9 mouse cellular contexts compared by ENCODE assay signal in genomic region chr6:86816586-86816985, GRCm38 (mm10). TPM values are rescaled to one million over a fixed set of nuclear protein-coding genes. Genes with fewer than 3 reads are reported as not detected.
DNase-seq lines count a peak whose midpoint lies in the region; ATAC-seq and TF ChIP-seq lines count a peak whose summit lies in the region.
"Had no signal": no experiment of that assay in that cellular context is flagged by ENCODE, and none has a peak within 500 bp of the region (broad histone marks: within the 10 kb centered on the region; RNA-seq: fewer than 3 reads in every experiment).

No protein-coding gene starts in this region.

- H3K9ac ChIP-seq in hindbrain, embryonic 11.5 days (ENCODE audit: low read depth, low read length): no peak overlapping the region
- no peak overlapping the region for H3K9ac ChIP-seq in hindbrain, embryonic 12.5 days

- H3K27ac ChIP-seq in hindbrain, embryonic 11.5 days (ENCODE audit: low read depth, low read length): no peak overlapping the region
- no peak overlapping the region for H3K27ac ChIP-seq in hindbrain, embryonic 12.5 days
- H3K27ac ChIP-seq: macrophage had no signal

- H3K36me3 ChIP-seq in hindbrain, embryonic 11.5 days (ENCODE audit: control insufficient read depth, insufficient read depth, low read length): no peaks in the 10 kb centered on the region
- no peaks in the 10 kb centered on the region for H3K36me3 ChIP-seq in hindbrain, embryonic 12.5 days
- no peaks in the 10 kb centered on the region for H3K36me3 ChIP-seq in E14TG2a.4 (ENCODE audit: insufficient read depth, low read length)

- no peak overlapping the region for H3K4me3 ChIP-seq in hindbrain, embryonic 11.5 days (ENCODE audit: low read depth, low read length)
- no peak overlapping the region for H3K4me3 ChIP-seq in hindbrain, embryonic 12.5 days
- no peak overlapping the region for H3K4me3 ChIP-seq in E14TG2a.4 (replicated peaks; ENCODE audit: low read length)

- H3K9me3 ChIP-seq in hindbrain, embryonic 11.5 days (ENCODE audit: control insufficient read depth, low read length): no peaks in the 10 kb centered on the region
- H3K9me3 ChIP-seq in hindbrain, embryonic 12.5 days (replicated peaks): no peaks in the 10 kb centered on the region
- no peaks in the 10 kb centered on the region for H3K9me3 ChIP-seq in E14TG2a.4 (ENCODE audit: low read length)

- 19% methylated on average over 8 of the region's 8 CpGs for WGBS in hindbrain, embryonic 11.5 days
- WGBS in hindbrain, embryonic 12.5 days: 20% methylated on average over 8 of the region's 8 CpGs

- no peak overlapping the region for H3K4me2 ChIP-seq in hindbrain, embryonic 11.5 days (replicated peaks; ENCODE audit: low read depth, low read length)
- no peak overlapping the region for H3K4me2 ChIP-seq in hindbrain, embryonic 12.5 days (replicated peaks)

- DNase-seq in hindbrain, embryonic 11.5 days (ENCODE audit: low spot score): peak; percentile 67
- DNase-seq in cerebellum, postnatal 14 days: peak; percentile 47 to 60
- peak; percentile 45 for DNase-seq in kidney, postnatal 14 days
- DNase-seq in thymus, postnatal 4 days: peak; percentile 45
- no peak for DNase-seq in ovary, postnatal 14 days (ENCODE audit: low spot score)
- no peak for DNase-seq in c-Kit-positive CD71-positive TER-119-positive erythroid progenitor cells, embryonic 14.5 days (ENCODE audit: low spot score)

- H3K4me1 ChIP-seq in hindbrain, embryonic 11.5 days (replicated peaks; ENCODE audit: control insufficient read depth, insufficient read depth, low read length): no peaks in the 10 kb centered on the region
- H3K4me1 ChIP-seq in hindbrain, embryonic 12.5 days: peaks cover 11% of the 10 kb centered on the region
- peaks cover 51% of the 10 kb centered on the region for H3K4me1 ChIP-seq in E14TG2a.4 (replicated peaks; ENCODE audit: low read depth, low read length)

- no peaks in the 10 kb centered on the region for H3K27me3 ChIP-seq in hindbrain, embryonic 11.5 days (ENCODE audit: control insufficient read depth, insufficient read depth, low read length)
- H3K27me3 ChIP-seq in hindbrain, embryonic 12.5 days: no peaks in the 10 kb centered on the region
- no peaks in the 10 kb centered on the region for H3K27me3 ChIP-seq in E14TG2a.4 (ENCODE audit: insufficient read depth, low read length)

- no peak for ATAC-seq in hindbrain, embryonic 11.5 days (ENCODE audit: low FRiP score)
- ATAC-seq in hindbrain, embryonic 12.5 days (ENCODE audit: low FRiP score): no peak

- TF ChIP-seq CTCF in E14TG2a.4 (conservative IDR thresholded peaks at IDR 0.05; ENCODE audit: low read length): peak; percentile 71

RNA-seq across cellular contexts. Expression of gene Anxa4, which starts 23.2 kb away (rescaled TPM):
- 8.2 and 11.7 TPM in 2 replicates for polyA plus RNA-seq in hindbrain, embryonic 11.5 days (2014; fragmentation: Nextera tagmentation; extraction: Ambion mirVana)
- polyA plus RNA-seq in hindbrain, embryonic 12.5 days (2016; fragmentation: Nextera tagmentation; extraction: Ambion mirVana): 9.9 and 11.3 TPM in 2 replicates

RNA-seq across cellular contexts. Expression of gene Aak1, which starts 32.7 kb away (rescaled TPM):
- polyA plus RNA-seq in hindbrain, embryonic 11.5 days (2014; fragmentation: Nextera tagmentation; extraction: Ambion mirVana): 22.0 and 33.0 TPM in 2 replicates
- 37.0 and 47.6 TPM in 2 replicates for polyA plus RNA-seq in hindbrain, embryonic 12.5 days (2016; fragmentation: Nextera tagmentation; extraction: Ambion mirVana)

Comparison
In these comparisons a context has a peak if more than half of its experiments do, and no peak if none do; other contexts are left out.
1. DNase-seq: peak in hindbrain, embryonic 11.5 days (single experiment), cerebellum, postnatal 14 days (2 of 2), kidney, postnatal 14 days (single experiment) and thymus, postnatal 4 days (single experiment); none in ovary, postnatal 14 days (single experiment) and c-Kit-positive CD71-positive TER-119-positive erythroid progenitor cells, embryonic 14.5 days (single experiment).